Mouse (Mus musculus): ENCODE measurements at regions not wholly inside any gene's neighbourhood (a gene's known extent, or its start where the extent isn't known, plus 50 kb on each side); places are given as distances from the start of the nearest gene placed in this dataset.

GRCm38 (mm10) chr5:120353657-120354056, 77.8 kb upstream of the Lhx5 start:
- Histone ChIP-seq H3K9me3 (ENCODE audit: low read length) (no peaks in the 10 kb centered on the region), H3K4me3 (ENCODE audit: low read length) (no peak overlapping the region), H3K4me1 (ENCODE audit: insufficient read depth, low read length) (peaks cover 4% of the 10 kb centered on the region), H3K27ac (no peak overlapping the region), H3K9ac (replicated peaks; ENCODE audit: low read length) (no peak overlapping the region), H3K4me2 (ENCODE audit: low read depth, low read length) (no peak overlapping the region), H3K36me3 (ENCODE audit: insufficient read depth, low read length) (no peaks in the 10 kb centered on the region), H3K27me3 (ENCODE audit: insufficient read depth, low read length) (no peaks in the 10 kb centered on the region)
- ATAC-seq (no peak; the same call in 1 of the 2 replicates), DNase-seq (ENCODE audit: low spot score) (no peak)
- TF ChIP-seq CTCF (IDR thresholded peaks at IDR 0.05; ENCODE audit: low read depth) = no peak
- 56% methylated on average over 5 of the region's 5 CpGs for WGBS

GRCm38 (mm10) chr5:120356950-120357349, 74.5 kb upstream of the Lhx5 start:
- H3K27ac ChIP-seq = no peak overlapping the region
- WGBS = 80% methylated on average over 4 of the region's 4 CpGs
- H3K4me2 ChIP-seq (ENCODE audit: low read depth, low read length) = no peak overlapping the region

GRCm38 (mm10) chr5:120358084-120358690, 73.3 kb upstream of the Lhx5 start:
- 12% methylated on average over 20 of the region's 20 CpGs for WGBS
- DNase-seq (ENCODE audit: low spot score) (peak; percentile 60), ATAC-seq (0 out of 2 replicates have a peak, but pooled peaks have one; percentile 55)
- no peak for TF ChIP-seq CTCF (IDR thresholded peaks at IDR 0.05; ENCODE audit: low read depth)
- no peaks in the 10 kb centered on the region for H3K36me3 ChIP-seq (ENCODE audit: insufficient read depth, low read length)
- H3K27me3 ChIP-seq (ENCODE audit: insufficient read depth, low read length) = no peaks in the 10 kb centered on the region
- no peak overlapping the region for H3K4me2 ChIP-seq (ENCODE audit: low read depth, low read length)
- H3K9me3 ChIP-seq (ENCODE audit: low read length) = no peaks in the 10 kb centered on the region
- peaks cover 4% of the 10 kb centered on the region for H3K4me1 ChIP-seq (ENCODE audit: insufficient read depth, low read length)
- H3K27ac ChIP-seq = no peak overlapping the region
- H3K4me3 ChIP-seq (ENCODE audit: low read length) = no peak overlapping the region
- H3K9ac ChIP-seq (replicated peaks; ENCODE audit: low read length) = no peak overlapping the region

More at GRCm38 (mm10) chr5:120356950-120357349, 74.5 kb upstream of the Lhx5 start:
- H3K4me3 ChIP-seq (ENCODE audit: low read length) = no peak overlapping the region
- no peak for TF ChIP-seq CTCF (IDR thresholded peaks at IDR 0.05; ENCODE audit: low read depth)
- no peak for ATAC-seq
- peaks cover 4% of the 10 kb centered on the region for H3K4me1 ChIP-seq (ENCODE audit: insufficient read depth, low read length)
- DNase-seq (ENCODE audit: low spot score) = no peak
- no peaks in the 10 kb centered on the region for H3K36me3 ChIP-seq (ENCODE audit: insufficient read depth, low read length)
- no peaks in the 10 kb centered on the region for H3K27me3 ChIP-seq (ENCODE audit: insufficient read depth, low read length)
- no peak overlapping the region for H3K9ac ChIP-seq (replicated peaks; ENCODE audit: low read length)
- no peaks in the 10 kb centered on the region for H3K9me3 ChIP-seq (ENCODE audit: low read length)

- no peaks in the 10 kb centered on the region for H3K9me3 ChIP-seq (ENCODE audit: low read length)
- no peak overlapping the region for H3K27ac ChIP-seq
- H3K4me2 ChIP-seq (ENCODE audit: low read depth, low read length) = no peak overlapping the region
- DNase-seq (ENCODE audit: low spot score) = peak; percentile 34
- no peak for ATAC-seq
- no peak for TF ChIP-seq CTCF (IDR thresholded peaks at IDR 0.05; ENCODE audit: low read depth)
- no peak overlapping the region for H3K4me3 ChIP-seq (ENCODE audit: low read length)
- no peaks in the 10 kb centered on the region for H3K36me3 ChIP-seq (ENCODE audit: insufficient read depth, low read length)
- H3K9ac ChIP-seq (replicated peaks; ENCODE audit: low read length) = no peak overlapping the region
- H3K4me1 ChIP-seq (ENCODE audit: insufficient read depth, low read length) = no peaks in the 10 kb centered on the region
- 15% methylated on average over 10 of the region's 10 CpGs for WGBS
- no peaks in the 10 kb centered on the region for H3K27me3 ChIP-seq (ENCODE audit: insufficient read depth, low read length)
Observed at GRCm38 (mm10) chr5:120365950-120366467, 65.5 kb upstream of the Lhx5 start.

GRCm38 (mm10) chr5:120368797-120369196, 62.7 kb upstream of the Lhx5 start:
- DNase-seq (ENCODE audit: low spot score) (no peak), ATAC-seq (no peak)
- TF ChIP-seq CTCF (IDR thresholded peaks at IDR 0.05; ENCODE audit: low read depth) = no peak
- Histone ChIP-seq H3K9me3 (ENCODE audit: low read length) (no peaks in the 10 kb centered on the region), H3K27ac (no peak overlapping the region), H3K9ac (replicated peaks; ENCODE audit: low read length) (no peak overlapping the region), H3K4me3 (ENCODE audit: low read length) (no peak overlapping the region), H3K4me2 (ENCODE audit: low read depth, low read length) (no peak overlapping the region), H3K27me3 (ENCODE audit: insufficient read depth, low read length) (no peaks in the 10 kb centered on the region), H3K36me3 (ENCODE audit: insufficient read depth, low read length) (no peaks in the 10 kb centered on the region), H3K4me1 (ENCODE audit: insufficient read depth, low read length) (no peaks in the 10 kb centered on the region)
- 90% methylated on average over 1 of the region's 1 CpGs for WGBS

- WGBS = 6% methylated on average over 15 of the region's 15 CpGs
- no peaks in the 10 kb centered on the region for H3K27me3 ChIP-seq (ENCODE audit: insufficient read depth, low read length)
- no peak for TF ChIP-seq CTCF (IDR thresholded peaks at IDR 0.05; ENCODE audit: low read depth)
- 0 out of 2 replicates have a peak overlapping the region, but pooled peaks have one; percentile 28 for H3K9ac ChIP-seq (replicated peaks; ENCODE audit: low read length)
- H3K36me3 ChIP-seq (ENCODE audit: insufficient read depth, low read length) = no peaks in the 10 kb centered on the region
- H3K4me3 ChIP-seq (ENCODE audit: low read length) = no peak overlapping the region
- no peak overlapping the region for H3K27ac ChIP-seq
- 0 out of 2 replicates have a peak overlapping the region, but pooled peaks have one; percentile 21 for H3K4me2 ChIP-seq (ENCODE audit: low read depth, low read length)
- ATAC-seq (0 out of 2 replicates have a peak, but pooled peaks have one; percentile 4), DNase-seq (ENCODE audit: low spot score) (no peak)
- no peaks in the 10 kb centered on the region for H3K4me1 ChIP-seq (ENCODE audit: insufficient read depth, low read length)
- H3K9me3 ChIP-seq (ENCODE audit: low read length) = no peaks in the 10 kb centered on the region
Observed at GRCm38 (mm10) chr5:120371176-120371819, 60.2 kb upstream of the Lhx5 start.

- no peak overlapping the region for H3K4me2 ChIP-seq (ENCODE audit: low read depth, low read length)
- DNase-seq (ENCODE audit: low spot score) (no peak), ATAC-seq (no peak)
- H3K27me3 ChIP-seq (ENCODE audit: insufficient read depth, low read length) = no peaks in the 10 kb centered on the region
- WGBS = 59% methylated on average over 7 of the region's 7 CpGs
- H3K36me3 ChIP-seq (ENCODE audit: insufficient read depth, low read length) = no peaks in the 10 kb centered on the region
- no peak overlapping the region for H3K4me3 ChIP-seq (ENCODE audit: low read length)
- H3K9me3 ChIP-seq (ENCODE audit: low read length) = no peaks in the 10 kb centered on the region
- H3K27ac ChIP-seq = no peak overlapping the region
- no peak for TF ChIP-seq CTCF (IDR thresholded peaks at IDR 0.05; ENCODE audit: low read depth)
- H3K9ac ChIP-seq (replicated peaks; ENCODE audit: low read length) = no peak overlapping the region
- H3K4me1 ChIP-seq (ENCODE audit: insufficient read depth, low read length) = no peaks in the 10 kb centered on the region
Observed at GRCm38 (mm10) chr5:120373426-120373825, 58.1 kb upstream of the Lhx5 start.

Small RNA genes lying in the stretch of these regions (microRNA-seq; reads per million reads assigned to microRNA genes)
- 0 reads per million in 2 experiments for gene Gm26474
